Mouse (Mus musculus): ENCODE measurements around the gene Gabrd.

The Gabrd gene

GRCm38 (mm10) chr4:155343415-155344298, 54.3 kb downstream of the Gabrd start:
- peak; percentile 49 to 52 for DNase-seq

GRCm38 (mm10) chr4:155336284-155337050, 61.4 kb downstream of the Gabrd start:
- DNase-seq = peak; percentile 29 to 36

Measured in cerebellum, postnatal 14 days (tissue).